Mouse (Mus musculus): Measurements from ENCODE around the gene Tpi1. TPM values are rescaled to one million over a fixed set of nuclear protein-coding genes. Genes with fewer than 3 reads are reported as not detected.

The Tpi1 gene
- 10 to 100 TPM; 54.5 to 58.7 TPM for total RNA-seq (2023)

DNA sequence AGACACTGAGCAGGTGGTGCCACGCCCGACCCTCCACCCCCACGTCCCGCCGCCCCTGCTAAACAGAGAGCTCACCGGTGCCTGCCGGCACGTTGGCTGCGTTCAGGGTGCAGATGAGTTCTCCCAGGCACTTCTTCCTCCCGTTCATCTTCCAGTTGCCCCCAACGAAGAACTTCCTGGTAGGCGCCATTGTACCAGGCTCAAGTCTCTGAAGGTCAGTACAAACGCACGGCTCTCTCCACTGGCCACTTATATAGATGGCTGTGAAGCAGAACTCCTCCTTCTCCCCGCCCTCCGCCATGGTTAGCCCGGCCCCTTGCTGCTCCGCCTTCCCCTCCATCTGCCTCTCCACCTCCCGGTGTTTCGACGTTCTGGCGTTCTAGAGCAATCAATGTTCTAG lies at the start of gene Tpi1:
Tpi1 (minus strand) TSS at position 364 of the 400 bp plus-strand sequence.

DNA sequence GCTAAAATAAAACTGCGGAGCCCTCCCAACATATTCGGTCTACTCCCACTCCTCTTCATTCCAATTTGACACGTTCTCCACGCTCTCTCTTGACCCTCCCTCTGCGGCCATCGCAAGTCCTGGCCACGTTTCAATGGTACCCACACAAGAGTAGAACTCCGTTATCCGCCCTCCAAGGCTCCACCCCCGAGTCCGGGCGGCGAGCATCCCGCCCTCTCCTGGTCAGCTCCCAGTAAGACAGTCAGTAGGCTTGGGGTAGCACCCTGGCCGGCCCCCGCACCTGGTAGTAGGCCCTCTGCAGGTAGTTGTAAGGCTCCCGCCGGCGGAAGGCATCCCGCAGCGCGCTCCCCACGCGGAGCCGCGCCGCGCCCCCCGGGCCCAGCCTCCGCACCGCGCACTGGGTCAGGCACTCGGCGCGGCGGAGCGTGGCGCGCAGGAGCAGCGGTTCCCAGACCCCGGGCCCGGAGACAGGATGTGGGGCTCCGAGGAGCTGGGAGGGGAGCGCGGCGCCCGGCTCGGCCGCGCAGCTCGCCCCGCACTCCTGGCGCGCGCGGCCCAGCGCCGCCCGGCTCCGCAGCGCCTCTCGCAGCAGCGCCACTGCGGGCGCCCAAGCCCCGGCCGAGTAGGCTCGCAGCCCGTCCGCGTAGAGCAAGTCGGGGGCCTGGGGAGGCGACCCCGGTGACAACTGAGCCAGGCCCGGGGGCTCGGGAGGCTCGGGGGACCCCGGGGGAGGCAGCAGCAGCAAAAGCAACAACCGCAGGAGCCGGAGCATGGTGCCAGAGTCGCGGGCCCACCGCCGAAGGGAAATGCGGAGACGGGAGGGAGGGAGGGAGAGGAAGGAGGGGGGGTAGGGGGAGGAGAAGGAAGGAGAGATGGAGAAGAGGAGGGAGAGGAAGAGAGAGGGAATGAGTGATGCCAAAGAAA lies 43.1 kb upstream of the Tpi1 start, which contains the start of gene P3h3:
P3h3 (minus strand) TSS at position 837 of the 924 bp plus-strand sequence.

GRCm38 (mm10) chr6:124840241-124841167 lies 26.4 kb upstream of the Tpi1 start, which contains the start of gene Gnb3:
TSS of gene Gnb3 (minus strand) at chr6:124840275.

GRCm38 (mm10) chr6:124828868-124829798 lies 15.0 kb upstream of the Tpi1 start, which contains the start of the genes Usp5 and Cdca3:
TSS of gene Usp5 (minus strand) at chr6:124829484.
TSS of gene Cdca3 (plus strand) at chr6:124829547.

GRCm38 (mm10) chr6:124808358-124809012 lies 5.6 kb downstream of the Tpi1 start, which contains the start of gene Spsb2:
TSS of gene Spsb2 (plus strand) at chr6:124808661.

GRCm38 (mm10) chr6:124779222-124779983 lies 34.7 kb downstream of the Tpi1 start, which contains the start of gene Lrrc23:
TSS of gene Lrrc23 (minus strand) at chr6:124779727.

DNA sequence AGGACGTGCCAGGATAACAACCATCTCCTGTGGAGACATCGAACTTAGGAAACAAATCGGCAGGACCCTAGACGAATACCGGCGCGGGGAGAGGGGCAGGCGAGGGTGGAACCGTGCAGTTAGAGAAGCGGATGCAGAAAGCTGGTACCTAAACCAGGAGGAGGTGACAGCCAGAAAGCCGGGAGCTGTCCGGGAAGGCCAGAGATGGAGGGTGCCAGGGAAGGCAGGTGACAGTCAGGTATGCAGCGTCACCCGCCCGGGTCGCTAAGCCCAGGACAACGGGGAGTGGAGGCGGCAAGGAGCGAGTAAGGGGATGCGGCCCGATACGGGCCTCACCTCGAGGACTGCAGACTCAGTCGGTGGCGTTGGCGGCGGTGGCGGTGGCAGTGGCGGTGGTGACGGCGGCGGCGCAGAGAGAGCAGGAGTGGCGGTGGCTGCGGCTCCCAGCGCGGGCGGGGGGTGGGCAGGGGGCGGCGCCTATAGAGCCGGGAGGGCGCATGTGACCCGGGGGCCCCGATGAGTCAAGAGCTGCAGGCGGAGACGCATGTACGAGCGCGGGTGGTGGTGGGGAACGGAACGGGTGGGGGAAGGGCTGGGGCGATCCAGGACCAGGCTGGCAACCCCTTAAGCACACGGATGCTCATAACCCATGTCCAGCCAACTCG lies 44.9 kb downstream of the Tpi1 start, which contains the start of gene Eno2:
Eno2 (minus strand) TSS at position 573 of the 665 bp plus-strand sequence.

Other genes starting within 250 kb of the Tpi1 start
- gene C1rb, start 244.0 kb downstream of the Tpi1 start, total RNA-seq (2023) = not detected
- gene C1s2, start 178.2 kb downstream of the Tpi1 start, total RNA-seq (2023) = not detected
- gene Lpcat3, start 151.3 kb downstream of the Tpi1 start, total RNA-seq (2023) = 10 to 100 TPM; 55.1 to 60.9 TPM
- gene Emg1, start 102.1 kb downstream of the Tpi1 start, total RNA-seq (2023) = 100 to 1,000 TPM; 125 to 132 TPM
- 100 to 1,000 TPM; 226 to 235 TPM for gene Phb2, start 102.0 kb downstream of the Tpi1 start, total RNA-seq (2023)
- gene Ptpn6, start 75.6 kb downstream of the Tpi1 start, total RNA-seq (2023) = 100 to 1,000 TPM; 669 to 751 TPM
- 100 to 1,000 TPM; 246 to 277 TPM for gene Grcc10, start 72.9 kb downstream of the Tpi1 start, total RNA-seq (2023)
- gene Gm45234, start 58.3 kb downstream of the Tpi1 start, total RNA-seq (2023) = not detected
- gene Atn1, start 57.8 kb downstream of the Tpi1 start, total RNA-seq (2023) = 10 to 100 TPM; 25.7 to 42.9 TPM
- 1 to 10 TPM in 1 of 2 experiments, under 1 TPM in 1; 0.95 to 1.9 TPM for gene Eno2, start 44.6 kb downstream of the Tpi1 start, total RNA-seq (2023)
- gene Lrrc23, start 34.6 kb downstream of the Tpi1 start, total RNA-seq (2023) = 1 to 10 TPM; 3.1 to 7.8 TPM
- gene Spsb2, start 5.6 kb downstream of the Tpi1 start, total RNA-seq (2023) = 1 to 10 TPM; 7.1 to 8.9 TPM
- gene Usp5, start 15.2 kb upstream of the Tpi1 start, total RNA-seq (2023) = 10 to 100 TPM; 84.4 to 95.0 TPM
- 1 to 10 TPM; 1.8 to 4.2 TPM for gene Cdca3, start 15.3 kb upstream of the Tpi1 start, total RNA-seq (2023)
- gene Gnb3, start 26.0 kb upstream of the Tpi1 start, total RNA-seq (2023) = under 1 TPM in 1 of 2 experiments, not detected in 1; 0.30 TPM
- not detected for gene P3h3, start 43.5 kb upstream of the Tpi1 start, total RNA-seq (2023)
- under 1 TPM; 0.15 to 0.47 TPM for gene Gpr162, start 49.7 kb upstream of the Tpi1 start, total RNA-seq (2023)
- under 1 TPM; 0.36 to 0.61 TPM for gene Cd4, start 73.9 kb upstream of the Tpi1 start, total RNA-seq (2023)
- under 1 TPM; 0.27 to 0.44 TPM for gene Lag3, start 97.4 kb upstream of the Tpi1 start, total RNA-seq (2023)
- 10 to 100 TPM; 40.0 to 57.1 TPM for gene Ptms, start 105.8 kb upstream of the Tpi1 start, total RNA-seq (2023)
- 100 to 1,000 TPM; 103 to 117 TPM for gene Mlf2, start 117.1 kb upstream of the Tpi1 start, total RNA-seq (2023)
- gene Cops7a, start 151.2 kb upstream of the Tpi1 start, total RNA-seq (2023) = 10 to 100 TPM; 56.3 to 59.5 TPM
- under 1 TPM; 0.27 to 0.55 TPM for gene Pianp, start 182.4 kb upstream of the Tpi1 start, total RNA-seq (2023)
- 100 to 1,000 TPM in 1 of 2 experiments, 10 to 100 TPM in 1; 96.6 to 114 TPM for gene Zfp384, start 194.8 kb upstream of the Tpi1 start, total RNA-seq (2023)
- 100 to 1,000 TPM in 1 of 2 experiments, 10 to 100 TPM in 1; 97.1 to 108 TPM for gene Ing4, start 225.5 kb upstream of the Tpi1 start, total RNA-seq (2023)
- 10 to 100 TPM; 19.3 to 21.8 TPM for gene Acrbp, start 235.4 kb upstream of the Tpi1 start, total RNA-seq (2023)

Measured in B cell, adult 67 days (primary cell).